Mouse (Mus musculus): Measurements from ENCODE around the gene Tob2. TPM values are rescaled to one million over a fixed set of nuclear protein-coding genes. Genes with fewer than 3 reads are reported as not detected.

The Tob2 gene
- polyA plus RNA-seq, 1 experiment from 2014 or later: 18.6 TPM

- DNase-seq (ENCODE audit: low spot score): no peak
- Histone ChIP-seq H3K36me3 (peaks cover 22% of the 10 kb centered on the region), H3K4me3 (no peak overlapping the region), H3K27ac (no peak overlapping the region), H3K9me3 (no peaks in the 10 kb centered on the region), H3K4me1 (replicated peaks) (peaks cover 23% of the 10 kb centered on the region), H3K27me3 (ENCODE audit: insufficient read depth, poor library complexity, severe bottlenecking) (peaks cover 14% of the 10 kb centered on the region)
- 88% methylated on average over 4 of the region's 4 CpGs for WGBS
Observed at GRCm38 (mm10) chr15:81830530-81830929, 28.1 kb downstream of the Tob2 start.

GRCm38 (mm10) chr15:81829208-81829580 lies 29.4 kb downstream of the Tob2 start:
- Histone ChIP-seq H3K9me3 (no peaks in the 10 kb centered on the region), H3K27me3 (ENCODE audit: insufficient read depth, poor library complexity, severe bottlenecking) (peaks cover 2% of the 10 kb centered on the region; the same call in 1 of the 2 replicates), H3K4me3 (no peak overlapping the region), H3K27ac (no peak overlapping the region), H3K36me3 (peaks cover 36% of the 10 kb centered on the region), H3K4me1 (replicated peaks) (peaks cover 12% of the 10 kb centered on the region)
- 72% methylated on average over 2 of the region's 2 CpGs for WGBS
- no peak for DNase-seq (ENCODE audit: low spot score)

GRCm38 (mm10) chr15:81828426-81829207 lies 30.0 kb downstream of the Tob2 start:
- Histone ChIP-seq H3K4me1 (replicated peaks) (peaks cover 9% of the 10 kb centered on the region), H3K4me3 (no peak overlapping the region), H3K27me3 (ENCODE audit: insufficient read depth, poor library complexity, severe bottlenecking) (no peaks in the 10 kb centered on the region; the same call in 1 of the 2 replicates), H3K9me3 (no peaks in the 10 kb centered on the region), H3K27ac (no peak overlapping the region), H3K36me3 (peaks cover 41% of the 10 kb centered on the region)
- 92% methylated on average over 7 of the region's 7 CpGs for WGBS
- no peak for DNase-seq (ENCODE audit: low spot score)

- Histone ChIP-seq H3K36me3 (peaks cover 77% of the 10 kb centered on the region), H3K9me3 (no peaks in the 10 kb centered on the region), H3K27me3 (ENCODE audit: insufficient read depth, poor library complexity, severe bottlenecking) (no peaks in the 10 kb centered on the region), H3K4me3 (no peak overlapping the region), H3K4me1 (replicated peaks) (no peaks in the 10 kb centered on the region), H3K27ac (no peak overlapping the region)
- no peak for DNase-seq (ENCODE audit: low spot score)
- WGBS: 79% methylated on average over 3 of the region's 3 CpGs
Observed at GRCm38 (mm10) chr15:81824832-81825231, 33.8 kb downstream of the Tob2 start.

- WGBS: 80% methylated on average over 3 of the region's 3 CpGs
- H3K4me1 ChIP-seq (replicated peaks): no peaks in the 10 kb centered on the region
- no peak for DNase-seq (ENCODE audit: low spot score)
- no peak overlapping the region for H3K4me3 ChIP-seq
- H3K27ac ChIP-seq: no peak overlapping the region
- H3K36me3 ChIP-seq: peaks cover 97% of the 10 kb centered on the region
- H3K9me3 ChIP-seq: no peaks in the 10 kb centered on the region
- H3K27me3 ChIP-seq (ENCODE audit: insufficient read depth, poor library complexity, severe bottlenecking): no peaks in the 10 kb centered on the region
Observed at GRCm38 (mm10) chr15:81822631-81823030, 36.0 kb downstream of the Tob2 start.

- 86% methylated on average over 3 of the region's 3 CpGs for WGBS
- H3K4me1 ChIP-seq (replicated peaks): peaks cover 12% of the 10 kb centered on the region
- H3K36me3 ChIP-seq: peaks cover 84% of the 10 kb centered on the region
- H3K27ac ChIP-seq: no peak overlapping the region
- no peaks in the 10 kb centered on the region for H3K9me3 ChIP-seq
- DNase-seq (ENCODE audit: low spot score): no peak
- no peak overlapping the region for H3K4me3 ChIP-seq
- H3K27me3 ChIP-seq (ENCODE audit: insufficient read depth, poor library complexity, severe bottlenecking): no peaks in the 10 kb centered on the region
Observed at GRCm38 (mm10) chr15:81818404-81818803, 40.2 kb downstream of the Tob2 start.

GRCm38 (mm10) chr15:81814716-81815370 lies 43.8 kb downstream of the Tob2 start:
- Histone ChIP-seq H3K36me3 (peaks cover 50% of the 10 kb centered on the region), H3K27ac (no peak overlapping the region), H3K4me1 (replicated peaks) (peaks cover 44% of the 10 kb centered on the region), H3K9me3 (no peaks in the 10 kb centered on the region), H3K27me3 (ENCODE audit: insufficient read depth, poor library complexity, severe bottlenecking) (no peaks in the 10 kb centered on the region), H3K4me3 (no peak overlapping the region)
- 90% methylated on average over 12 of the region's 12 CpGs for WGBS
- DNase-seq (ENCODE audit: low spot score): no peak

- H3K4me1 ChIP-seq (replicated peaks): peaks cover 46% of the 10 kb centered on the region
- peaks cover 43% of the 10 kb centered on the region for H3K36me3 ChIP-seq
- no peak for DNase-seq (ENCODE audit: low spot score)
- H3K9me3 ChIP-seq: no peaks in the 10 kb centered on the region
- peaks cover 2% of the 10 kb centered on the region; the same call in 1 of the 2 replicates for H3K27me3 ChIP-seq (ENCODE audit: insufficient read depth, poor library complexity, severe bottlenecking)
- WGBS: 72% methylated on average over 5 of the region's 5 CpGs
- H3K4me3 ChIP-seq: no peak overlapping the region; the same call in 1 of the 2 replicates
- H3K27ac ChIP-seq: no peak overlapping the region
Observed at GRCm38 (mm10) chr15:81813986-81814705, 44.5 kb downstream of the Tob2 start.

GRCm38 (mm10) chr15:81812696-81813631 lies 45.6 kb downstream of the Tob2 start:
- peaks cover 46% of the 10 kb centered on the region for H3K4me1 ChIP-seq (replicated peaks)
- peaks cover 31% of the 10 kb centered on the region for H3K36me3 ChIP-seq
- H3K27me3 ChIP-seq (ENCODE audit: insufficient read depth, poor library complexity, severe bottlenecking): peaks cover 6% of the 10 kb centered on the region; the same call in 1 of the 2 replicates
- H3K27ac ChIP-seq: no peak overlapping the region
- DNase-seq (ENCODE audit: low spot score): no peak
- peak overlapping the region; percentile 88 for H3K4me3 ChIP-seq
- H3K9me3 ChIP-seq: no peaks in the 10 kb centered on the region
- 77% methylated on average over 7 of the region's 7 CpGs for WGBS

- 31% methylated on average over 3 of the region's 3 CpGs for WGBS
- no peak for DNase-seq (ENCODE audit: low spot score)
- Histone ChIP-seq H3K27ac (peak overlapping the region; percentile 95), H3K4me3 (peak overlapping the region; percentile 88), H3K9me3 (no peaks in the 10 kb centered on the region), H3K36me3 (peaks cover 24% of the 10 kb centered on the region), H3K27me3 (ENCODE audit: insufficient read depth, poor library complexity, severe bottlenecking) (peaks cover 6% of the 10 kb centered on the region; the same call in 1 of the 2 replicates), H3K4me1 (replicated peaks) (peaks cover 46% of the 10 kb centered on the region)
Observed at GRCm38 (mm10) chr15:81812287-81812686, 46.3 kb downstream of the Tob2 start.

- Histone ChIP-seq H3K36me3 (peaks cover 18% of the 10 kb centered on the region), H3K27ac (peak overlapping the region; percentile 95), H3K4me3 (peak overlapping the region; percentile 88), H3K9me3 (no peaks in the 10 kb centered on the region), H3K4me1 (replicated peaks) (peaks cover 46% of the 10 kb centered on the region), H3K27me3 (ENCODE audit: insufficient read depth, poor library complexity, severe bottlenecking) (peaks cover 6% of the 10 kb centered on the region; the same call in 1 of the 2 replicates)
- under 1% methylated on average over 22 of the region's 26 CpGs for WGBS
- no peak for DNase-seq (ENCODE audit: low spot score)
Observed at GRCm38 (mm10) chr15:81811599-81811996, 47.0 kb downstream of the Tob2 start.
